Mouse (Mus musculus) lung, adult 2 months (tissue): ENCODE results near the gene Ilvbl. TPM values are rescaled to one million over a fixed set of nuclear protein-coding genes. Genes with fewer than 3 reads are reported as not detected.
A peak's percentile ranks its signal among the peaks of the same experiment; 100 is the strongest.
"Not testable (repeated sequence)": the region's sequence is repeated elsewhere in the genome, so short reads cannot be mapped to it uniquely, and the experiment has no call there.

Experiments
- DNase-seq: peaks from one replicate; pipeline ENCODE4 v3.0.0; 2022
- H3K4me1 ChIP-seq: fragments of 200-500 bp; 2 replicates; pipeline ENCODE4 v1.6.1; 2011; ENCODE audit warnings: low read length; ENCODE audit not compliant: control insufficient read depth, insufficient read depth
- H3K4me3 ChIP-seq: fragments of 200-500 bp; replicated peaks from 2 replicates; pipeline ENCODE3; 2011; ENCODE audit warnings: low read depth, mild to moderate bottlenecking, control low read depth, low read length; ENCODE audit errors: extremely low read depth
- CTCF ChIP-seq: fragments of 200-500 bp; IDR thresholded peaks from 2 replicates; pipeline ENCODE4 v1.5.1; 2011; ENCODE audit warnings: mild to moderate bottlenecking, low read length, control low read depth; ENCODE audit not compliant: insufficient read depth
- POLR2A ChIP-seq: fragments of 200-500 bp; IDR thresholded peaks from 2 replicates; pipeline ENCODE4 v1.6.1; 2011; ENCODE audit warnings: low read depth, mild to moderate bottlenecking, control low read depth, low read length, borderline replicate concordance; ENCODE audit errors: extremely low read depth
- WGBS: fragments of 180-500 bp; shearing (Covaris S2); methylation state at CpG from one replicate; pipeline ENCODE4 v1.1.7; 2018; 5-methylcytosine and 5-hydroxymethylcytosine counted together
- polyA plus RNA-seq: library from polyadenylated mRNA; depleted of rRNA; stranded (reverse); fragments of >200 nt; gene quantifications from 2 replicates; pipeline ENCODE4 v1.2.3, GENCODE M21; 2012; rRNA removed

The Ilvbl gene
- polyA plus RNA-seq, 1 experiment, result 35.5 TPM

DNA sequence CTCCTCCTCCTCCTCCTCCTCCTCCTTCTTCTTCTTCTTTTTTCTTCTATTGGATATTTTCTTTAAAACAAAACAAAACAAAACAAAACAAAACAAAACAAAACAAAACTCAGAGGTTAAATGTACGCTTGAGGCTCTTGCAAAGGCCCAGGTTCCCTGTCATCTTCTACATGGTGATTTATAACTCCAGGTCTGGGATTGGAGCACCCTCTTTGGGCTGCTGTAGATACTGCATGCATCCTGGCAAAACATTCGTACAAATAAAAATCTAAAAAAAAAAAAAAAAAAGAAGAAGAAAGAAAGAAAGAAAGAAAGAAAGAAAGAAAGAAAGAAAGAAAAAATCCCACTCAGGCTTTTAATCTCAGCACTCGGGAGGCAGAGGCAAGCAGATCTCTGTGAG is 30.9 kb downstream of the Ilvbl start:
- H3K4me1 ChIP-seq, result no peaks in the 10 kb centered on the region
- TF ChIP-seq POLR2A (no peak), CTCF (peak; percentile 37)
- 35% methylated on average over 3 of the region's 3 CpGs for WGBS
- DNase-seq, result no peak
- H3K4me3 ChIP-seq, result no peak overlapping the region

DNA sequence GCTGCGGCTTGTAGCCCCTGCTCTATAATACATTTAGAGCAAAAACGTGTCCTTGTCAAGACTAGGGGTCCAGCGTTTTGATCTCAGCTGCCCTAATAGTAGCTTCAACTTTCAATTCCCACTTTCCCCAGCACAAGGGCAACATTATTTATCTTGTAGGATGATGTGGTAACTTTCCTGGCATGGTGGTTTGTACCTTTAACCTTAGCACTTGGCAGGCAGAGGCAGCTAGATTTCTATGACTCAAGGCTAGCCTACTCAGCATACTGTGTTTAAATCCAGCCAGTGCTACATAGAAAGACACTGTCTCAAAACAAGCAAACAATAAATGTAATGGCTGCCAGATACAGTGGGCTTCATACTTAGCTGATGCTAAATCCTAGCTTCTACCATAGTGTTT is 33.5 kb downstream of the Ilvbl start:
- WGBS, result 66% methylated on average over 3 of the region's 3 CpGs
- no peaks in the 10 kb centered on the region for H3K4me1 ChIP-seq
- H3K4me3 ChIP-seq, result no peak overlapping the region
- TF ChIP-seq POLR2A, result no peak
- no peak for TF ChIP-seq CTCF
- DNase-seq, result no peak

DNA sequence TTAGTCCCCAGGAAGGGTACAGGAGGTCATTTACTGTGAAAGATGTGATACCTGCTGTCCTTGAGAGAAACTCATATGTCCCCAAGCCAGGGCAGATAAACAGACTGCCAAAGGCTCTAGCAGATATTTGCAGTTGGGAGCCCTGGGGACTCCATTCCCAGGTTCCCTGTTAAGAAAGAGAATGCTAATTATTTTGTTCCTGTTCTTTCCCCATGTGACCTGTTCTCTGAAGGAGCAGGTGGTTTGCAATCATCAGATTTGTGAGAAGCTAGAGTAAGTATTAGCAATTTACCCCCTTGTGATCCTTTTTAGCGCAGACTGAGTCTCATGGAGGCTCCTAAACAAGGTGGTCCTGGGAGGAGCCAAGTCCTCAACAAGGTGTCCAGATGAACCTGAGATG is 43.8 kb downstream of the Ilvbl start, which contains the start of gene Olfr1357:
TSS of gene Olfr1357 (minus strand) at position 101 of the 400 bp plus-strand sequence.
- 74% methylated on average over 1 of the region's 1 CpGs for WGBS
- H3K4me1 ChIP-seq, result no peaks in the 10 kb centered on the region
- H3K4me3 ChIP-seq, result no peak within 1 kb of the TSS
- TF ChIP-seq CTCF (no peak), POLR2A (no peak)
- no peak for DNase-seq

DNA sequence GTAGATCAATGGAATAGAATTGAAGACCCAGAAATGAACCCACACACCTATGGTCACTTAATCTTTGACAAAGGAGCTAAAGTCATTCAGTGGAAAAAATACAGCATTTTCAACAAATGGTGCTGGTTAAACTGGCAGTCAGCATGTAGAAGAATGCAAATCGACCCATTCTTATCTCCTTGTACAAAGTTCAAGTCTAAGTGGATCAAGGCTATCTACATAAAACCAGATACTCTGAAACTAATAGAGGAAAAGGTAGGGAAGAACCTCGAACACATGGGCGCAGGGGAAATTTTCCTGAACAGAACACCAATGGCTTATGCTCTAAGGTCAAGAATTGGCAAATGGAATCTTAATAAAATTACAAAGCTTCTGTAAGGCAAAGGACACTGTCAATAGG is 49.0 kb downstream of the Ilvbl start:
- H3K4me3 ChIP-seq, DNase-seq, H3K4me1 ChIP-seq: not testable (repeated sequence)
- 72% methylated on average over 3 of the region's 3 CpGs for WGBS

DNA sequence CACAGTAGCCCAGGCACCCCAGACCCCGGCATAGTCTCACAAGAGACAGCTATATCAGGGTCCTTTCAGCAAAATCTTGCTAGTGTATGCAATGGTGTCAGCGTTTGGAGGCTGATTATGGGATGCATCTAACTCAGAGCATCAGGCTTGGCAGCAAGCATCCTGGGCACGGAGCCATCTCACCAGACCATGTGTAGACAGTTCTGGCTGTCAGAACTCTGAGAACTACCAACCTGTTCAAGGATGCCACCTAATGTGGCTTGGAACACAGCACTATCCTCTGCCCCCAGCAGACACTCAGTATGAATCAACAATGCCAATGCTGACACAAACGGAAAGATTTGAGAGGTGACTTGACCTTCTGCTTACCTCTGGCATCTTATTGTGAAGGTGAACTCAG is 56.0 kb downstream of the Ilvbl start:
- WGBS, result 66% methylated on average over 4 of the region's 4 CpGs

DNA sequence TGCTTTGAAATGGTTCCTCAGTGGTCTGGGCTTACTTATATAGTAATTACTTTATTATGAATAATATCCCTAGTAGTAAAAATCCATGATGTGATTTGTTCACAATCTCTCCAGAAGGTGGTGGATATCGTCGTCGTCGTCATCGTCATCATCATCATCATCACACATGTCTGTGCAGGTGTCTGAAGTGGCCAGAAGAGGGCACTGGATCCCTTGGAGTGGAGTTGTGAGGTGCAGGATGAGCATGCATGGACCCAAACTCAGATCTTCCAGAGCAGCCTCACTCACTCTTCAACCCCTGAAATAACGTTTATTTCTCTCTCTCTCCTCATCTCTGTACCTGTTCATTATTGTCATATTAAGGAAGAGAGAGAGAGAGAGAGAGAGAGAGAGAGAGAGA is 58.2 kb downstream of the Ilvbl start:
- peak; percentile 39; the same call in 1 of the 2 replicates for TF ChIP-seq CTCF
- TF ChIP-seq POLR2A, result no peak
- no peak overlapping the region for H3K4me3 ChIP-seq
- no peaks in the 10 kb centered on the region for H3K4me1 ChIP-seq
- DNase-seq, result no peak
- 10% methylated on average over 6 of the region's 6 CpGs for WGBS

More for the DNA sequence above, 56.0 kb downstream of the Ilvbl start:
- DNase-seq, result no peak
- no peaks in the 10 kb centered on the region for H3K4me1 ChIP-seq
- TF ChIP-seq CTCF (no peak), POLR2A (no peak)
- H3K4me3 ChIP-seq, result no peak overlapping the region

Other genes starting within 250 kb of the Ilvbl start
- gene Agpat3, start 221.9 kb upstream of the Ilvbl start, polyA plus RNA-seq, result 209 and 247 TPM in 2 replicates
- gene Rrp1, start 161.3 kb upstream of the Ilvbl start, polyA plus RNA-seq, result 57.4 and 82.5 TPM in 2 replicates
- gene Cstb, start 148.7 kb upstream of the Ilvbl start, polyA plus RNA-seq, result 51.9 and 62.7 TPM in 2 replicates
- 20.4 and 21.5 TPM in 2 replicates for gene Pdxk, start 109.4 kb upstream of the Ilvbl start, polyA plus RNA-seq
- gene Olfr1358, start 56.9 kb upstream of the Ilvbl start, polyA plus RNA-seq, result not detected in 2 replicates
- 67.0 and 68.6 TPM in 2 replicates for gene Syde1, start 17.6 kb downstream of the Ilvbl start, polyA plus RNA-seq
- not detected in 2 replicates for gene Olfr1357, start 43.7 kb downstream of the Ilvbl start, polyA plus RNA-seq
- gene Casp14, start 143.9 kb downstream of the Ilvbl start, polyA plus RNA-seq, result 0.05 and 3.6 TPM in 2 replicates
- gene Ccdc105, start 178.7 kb downstream of the Ilvbl start, polyA plus RNA-seq, result not detected in 2 replicates
- gene Slc1a6, start 206.2 kb downstream of the Ilvbl start, polyA plus RNA-seq, result 0.25 and 0.50 TPM in 2 replicates